Mouse (Mus musculus) cerebellum, adult 9-11 months (tissue): ENCODE measurements around the gene Sec11a.

Source experiments
- DNase-seq: peaks from one replicate; pipeline ENCODE4 v3.0.0; 2022

Sec11a gene

DNA sequence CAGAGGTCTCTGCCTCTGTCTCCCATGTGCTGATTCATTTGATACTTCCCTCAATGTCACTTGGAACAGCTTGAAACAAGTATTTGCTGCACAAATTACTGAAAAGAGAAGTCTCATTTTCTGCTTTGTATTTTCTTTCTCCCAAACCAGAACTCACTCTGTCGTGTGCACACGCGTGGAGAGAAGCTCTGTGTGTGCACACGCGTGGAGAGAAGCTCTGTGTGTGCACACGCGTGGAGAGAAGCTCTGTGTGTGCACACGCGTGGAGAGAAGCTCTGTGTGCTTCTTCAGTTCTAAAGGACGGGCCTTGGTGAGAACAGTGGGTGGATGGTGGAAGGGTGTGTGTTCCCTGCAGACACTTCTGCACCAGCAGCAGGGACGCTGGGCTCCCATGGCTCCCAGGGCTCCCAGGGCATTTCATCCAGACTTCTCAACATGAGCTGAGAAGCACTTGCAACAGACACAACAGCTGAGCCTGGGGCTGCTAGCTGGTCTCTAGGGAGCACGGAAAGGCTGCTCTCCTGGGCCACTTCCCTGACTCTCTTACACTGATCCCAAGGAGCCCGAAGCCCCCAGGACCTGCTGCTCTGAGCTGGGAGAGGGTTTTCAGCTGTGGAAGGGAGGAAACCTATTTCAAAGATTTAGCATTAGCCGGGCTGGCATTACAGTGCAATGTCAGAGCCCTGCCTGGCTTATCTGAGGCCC lies 52.6 kb downstream of the Sec11a start:
- no peak for DNase-seq

DNA sequence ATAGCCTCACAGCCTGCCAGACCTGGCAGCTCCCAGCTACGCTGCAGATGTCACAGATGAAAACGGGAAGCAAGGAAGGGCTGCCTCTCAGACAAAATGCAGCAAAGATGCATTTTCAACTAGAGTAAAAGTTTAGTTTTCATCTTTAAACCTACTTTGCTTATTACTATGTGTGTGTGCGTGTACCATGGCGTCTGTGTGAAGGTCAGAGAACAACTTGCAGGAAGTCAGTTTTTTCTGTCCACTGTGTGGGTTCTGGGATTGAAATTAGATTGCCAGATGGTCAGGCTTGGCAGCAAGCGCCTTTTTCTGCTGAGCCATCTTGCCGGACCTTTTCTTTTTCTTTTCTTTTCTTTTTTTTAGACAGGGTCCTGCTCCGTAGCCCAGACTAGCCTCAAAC lies 53.4 kb downstream of the Sec11a start:
- DNase-seq: peak; percentile 72

DNA sequence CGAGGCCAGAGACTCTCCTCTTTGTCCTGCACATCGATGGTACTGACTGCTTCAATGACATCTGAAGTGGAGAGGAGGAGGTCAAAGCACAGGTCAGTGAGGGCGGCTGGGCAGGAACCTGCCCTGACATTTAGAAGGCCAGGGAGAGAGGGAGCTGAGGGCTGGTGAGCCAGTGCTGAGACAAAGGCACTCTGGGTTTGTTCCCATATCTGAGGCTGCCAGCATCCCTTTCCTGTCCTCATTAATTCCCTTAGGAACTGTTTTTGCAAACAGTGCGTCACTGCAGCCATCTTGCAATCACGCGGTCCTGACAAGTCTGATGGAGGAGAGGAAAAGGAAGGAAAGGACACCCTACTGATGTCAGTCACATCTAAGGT lies 53.8 kb downstream of the Sec11a start:
- DNase-seq: peak; percentile 69

DNA sequence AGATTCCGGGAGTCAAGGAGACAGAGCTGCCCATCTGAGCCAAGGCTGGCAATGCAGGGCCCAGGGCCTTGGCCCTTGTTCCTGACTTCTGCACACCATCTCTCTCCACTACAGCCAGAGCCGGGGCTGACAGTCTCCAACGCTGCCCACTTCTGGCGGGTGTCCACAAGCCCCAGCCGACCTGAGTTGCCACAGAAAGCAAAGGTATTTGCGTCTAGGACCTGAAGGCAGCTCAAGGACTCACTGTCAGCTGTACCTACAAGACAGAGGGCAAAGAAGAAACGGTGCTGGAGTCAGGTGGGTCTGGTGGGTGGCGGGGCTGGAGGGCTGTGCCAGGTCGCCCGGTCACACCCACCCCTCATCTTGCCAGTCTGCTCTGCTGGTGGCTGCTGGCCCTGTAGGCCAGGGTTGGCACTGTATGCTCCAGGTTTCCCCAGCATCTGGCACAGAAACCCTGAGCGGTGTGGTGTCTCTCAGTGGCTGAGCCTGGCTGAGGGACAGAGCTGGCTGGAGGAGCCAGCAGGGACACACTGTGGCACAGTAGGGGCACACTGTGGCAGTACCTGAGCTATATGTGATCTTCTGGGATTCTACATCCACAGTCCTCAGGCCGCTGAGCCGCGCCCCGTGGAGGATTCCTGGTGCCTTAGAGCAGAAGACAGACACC lies 54.4 kb downstream of the Sec11a start:
- DNase-seq: peak; percentile 76

DNA sequence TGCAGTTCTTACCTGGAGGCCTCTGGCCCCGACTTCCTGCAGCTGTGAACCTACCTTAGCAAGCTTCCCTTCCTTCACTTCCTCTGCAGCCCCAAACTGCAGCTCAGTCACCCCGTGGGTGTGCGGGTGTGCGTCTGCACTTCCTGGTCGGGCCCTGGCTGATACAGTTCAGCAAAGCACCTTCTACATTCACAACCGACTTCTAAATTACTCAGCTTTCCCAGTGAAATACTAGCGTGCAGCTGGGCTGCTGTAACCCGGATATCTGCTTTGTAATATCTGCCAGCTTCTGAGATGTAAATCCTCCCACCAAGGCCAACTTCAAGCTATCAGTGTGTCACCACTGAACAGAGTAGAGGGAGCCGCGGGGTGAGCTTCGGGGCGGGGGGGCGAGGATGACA lies 57.7 kb downstream of the Sec11a start:
- no peak for DNase-seq

DNA sequence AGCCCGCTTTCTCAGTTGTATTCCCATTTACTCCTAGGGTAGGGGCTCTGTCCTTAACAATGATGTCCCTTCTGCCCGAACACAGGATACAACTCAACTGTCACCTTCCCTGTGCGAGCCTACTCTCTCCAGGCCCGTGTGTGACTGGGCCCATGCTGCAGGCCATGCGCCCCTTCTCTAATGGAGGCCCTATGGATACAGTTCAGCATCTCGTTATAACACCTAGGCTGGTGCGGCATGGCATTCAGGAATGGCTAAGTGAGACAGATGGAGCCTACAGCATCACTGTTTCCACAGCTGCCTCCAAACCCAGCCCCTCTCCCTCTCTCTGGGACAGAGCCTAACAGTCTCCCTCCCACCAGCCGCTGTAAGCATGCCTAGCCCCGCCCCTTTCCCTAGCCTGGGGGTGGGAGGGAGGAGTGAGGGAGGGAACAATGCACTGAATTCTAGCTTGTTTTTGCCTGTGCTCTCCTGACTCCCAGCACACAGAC lies 58.5 kb downstream of the Sec11a start:
- DNase-seq: no peak

DNA sequence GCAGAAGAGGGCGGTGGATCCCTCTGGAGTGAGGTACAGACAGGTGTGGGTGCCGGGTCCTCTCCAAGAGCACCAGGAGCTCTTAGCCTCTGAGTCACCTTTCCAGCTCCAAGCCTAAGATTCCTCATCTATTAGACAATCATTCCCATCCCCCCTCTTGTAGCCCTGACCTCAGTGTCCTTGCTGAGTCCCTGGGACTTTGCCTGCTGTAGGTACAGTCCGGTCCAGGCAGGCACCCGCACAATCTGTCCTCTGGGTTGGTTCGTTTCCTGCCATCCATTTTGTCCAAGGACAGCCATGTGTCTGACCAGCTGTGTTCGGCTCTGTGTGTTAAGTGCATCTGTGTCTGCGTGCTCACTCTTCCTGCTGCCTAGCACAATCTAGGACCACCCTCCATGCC lies 59.0 kb downstream of the Sec11a start:
- no peak for DNase-seq

DNA sequence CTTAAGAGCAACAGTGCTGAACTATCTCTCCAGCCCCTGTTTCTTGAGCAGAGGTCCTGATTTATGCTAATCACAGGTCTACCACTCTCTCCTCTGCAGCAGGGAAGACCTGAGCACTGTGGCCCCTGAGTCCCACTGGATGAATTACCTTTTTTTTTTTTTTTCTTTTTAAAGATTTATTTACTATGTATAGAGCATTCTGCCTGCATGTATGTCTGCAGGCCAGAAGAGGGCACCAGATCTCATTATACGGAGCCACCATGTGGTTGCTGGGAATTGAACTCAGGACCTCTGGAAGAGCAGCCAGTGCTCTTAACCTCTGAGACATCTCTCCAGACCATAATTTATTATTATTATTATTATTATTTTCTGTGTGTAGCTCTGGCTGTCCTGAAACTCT lies 61.9 kb downstream of the Sec11a start:
- DNase-seq: no peak

DNA sequence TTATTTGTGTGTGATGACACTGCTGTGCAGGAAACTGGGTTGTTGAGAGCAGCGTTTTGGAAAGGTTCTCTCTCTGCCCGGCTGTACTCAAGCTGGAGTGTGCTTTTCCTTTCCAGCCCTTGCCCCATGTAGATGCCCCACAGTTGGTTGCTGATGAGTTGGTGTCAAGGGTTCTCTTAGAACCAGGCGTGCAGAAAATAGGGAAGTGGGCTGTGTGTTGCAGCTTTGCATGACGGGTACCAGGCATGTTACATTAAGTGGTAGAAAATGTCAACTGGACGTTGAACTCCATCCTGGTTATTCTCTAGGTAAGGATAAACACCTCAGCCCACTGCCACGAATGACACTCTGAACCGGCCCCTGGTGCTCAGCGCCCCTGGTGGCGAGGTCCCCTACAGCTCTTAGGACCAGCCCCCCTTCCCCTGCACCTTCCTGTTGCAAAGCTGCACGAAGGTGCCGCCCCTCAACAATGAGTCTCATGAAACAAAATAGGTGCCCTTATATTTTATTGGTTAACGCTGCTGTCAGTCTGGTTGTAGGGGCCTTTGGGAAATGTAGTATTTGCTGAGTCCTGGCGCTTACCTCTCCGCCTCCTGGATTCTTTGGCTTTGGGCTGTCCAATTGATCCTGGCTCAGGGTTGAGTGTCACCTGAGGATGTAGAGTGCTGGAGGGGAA lies 64.6 kb downstream of the Sec11a start:
- DNase-seq: peak; percentile 82

DNA sequence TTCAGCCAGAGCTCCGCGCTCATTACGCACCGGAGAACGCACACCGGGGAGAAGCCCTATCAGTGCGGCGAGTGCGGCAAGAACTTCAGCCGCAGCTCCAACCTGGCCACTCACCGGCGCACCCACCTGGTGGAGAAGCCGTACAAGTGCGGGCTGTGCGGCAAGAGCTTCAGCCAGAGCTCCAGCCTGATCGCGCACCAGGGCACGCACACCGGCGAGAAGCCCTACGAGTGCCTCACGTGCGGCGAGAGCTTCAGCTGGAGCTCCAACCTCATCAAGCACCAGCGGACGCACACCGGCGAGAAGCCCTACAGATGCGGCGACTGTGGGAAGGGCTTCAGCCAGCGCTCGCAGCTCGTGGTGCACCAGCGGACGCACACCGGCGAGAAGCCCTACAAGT lies 71.9 kb downstream of the Sec11a start:
- DNase-seq: no peak

DNA sequence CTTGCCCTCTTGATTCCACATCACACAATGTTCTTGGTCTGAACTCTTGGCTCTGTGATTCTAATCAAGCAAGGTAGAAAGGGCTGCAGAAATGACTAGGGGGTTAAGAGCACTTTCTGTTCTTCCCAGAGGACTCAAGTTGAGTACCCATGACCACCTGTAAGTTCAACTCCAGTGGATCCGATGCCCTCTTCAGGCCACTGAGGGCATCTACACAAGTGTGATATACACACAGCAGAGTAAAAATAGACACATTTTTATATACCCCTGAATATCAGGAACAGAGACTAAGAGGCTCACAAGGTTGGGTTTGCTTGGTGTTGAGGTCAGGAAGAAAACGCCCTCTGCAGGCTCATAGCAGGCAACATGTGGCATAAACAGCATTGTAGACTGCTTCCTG lies 73.9 kb downstream of the Sec11a start:
- DNase-seq: no peak

DNA sequence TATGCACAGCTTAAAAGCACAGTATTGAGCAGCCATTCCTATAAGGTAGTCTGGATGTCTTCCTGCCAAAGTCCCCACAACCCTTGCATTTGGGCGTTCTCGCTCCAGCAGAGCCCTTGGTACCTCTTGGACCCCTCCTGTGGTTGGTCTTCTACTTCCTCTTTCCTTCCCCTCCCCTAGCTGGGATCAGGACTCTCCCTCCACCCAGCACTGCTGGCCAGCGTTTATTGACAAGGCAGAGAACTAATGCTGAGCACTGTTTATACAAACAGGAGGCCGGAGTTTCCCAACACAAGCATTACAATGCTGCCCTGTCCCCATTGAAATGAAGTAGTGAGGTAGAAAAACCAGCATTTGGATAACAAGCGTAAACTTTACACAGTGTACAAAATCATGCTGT lies 74.5 kb downstream of the Sec11a start:
- DNase-seq: no peak

DNA sequence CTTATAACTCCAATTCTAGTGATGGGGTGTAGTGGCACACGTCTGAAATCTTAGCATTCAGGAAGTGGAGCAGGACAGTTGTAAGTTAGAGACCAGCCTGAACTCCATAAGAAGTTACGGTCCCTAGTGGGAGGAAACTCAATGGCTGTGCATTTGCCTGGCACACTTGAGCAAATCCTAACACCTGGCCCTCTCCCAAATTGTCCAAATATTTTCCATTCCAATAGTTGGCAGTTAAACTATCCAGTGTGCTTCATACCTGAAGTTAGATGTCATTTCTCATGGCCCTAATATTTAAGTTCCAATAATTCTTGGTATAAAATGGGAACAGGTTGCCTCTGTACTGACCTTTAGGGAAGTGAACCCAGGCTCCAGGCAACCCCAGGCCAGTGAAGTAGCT lies 78.9 kb downstream of the Sec11a start:
- DNase-seq: no peak

DNA sequence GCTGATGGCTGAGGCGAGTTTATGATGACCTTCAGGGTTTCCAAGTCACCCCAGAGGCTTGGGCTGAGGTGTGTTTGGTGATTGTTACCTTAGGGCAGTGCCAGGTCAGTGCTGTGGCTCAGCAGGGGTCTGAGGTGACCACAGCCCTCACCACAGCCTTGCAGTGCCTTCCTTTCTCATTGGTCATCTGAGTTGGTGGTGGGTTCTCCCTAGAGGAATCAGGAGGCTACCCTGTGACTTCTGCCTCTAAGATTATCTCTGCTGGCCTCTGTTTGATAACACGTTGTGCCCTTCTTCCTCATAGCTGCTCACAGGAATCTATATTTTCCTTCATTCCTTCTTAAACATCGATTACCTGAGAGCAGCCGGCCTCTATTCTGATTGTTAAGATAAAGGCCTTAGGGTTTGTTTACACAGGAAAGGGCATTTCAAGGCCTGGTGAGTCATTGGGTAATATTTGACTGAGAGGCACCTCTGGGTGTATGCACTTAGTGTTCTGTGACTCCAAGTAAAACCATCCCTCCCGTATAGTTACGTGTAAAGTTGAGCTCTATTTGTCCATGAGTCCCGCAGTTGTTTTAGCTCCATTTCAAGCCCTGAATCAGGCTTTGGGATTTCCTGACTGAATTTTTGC lies 80.9 kb downstream of the Sec11a start:
- DNase-seq: no peak

DNA sequence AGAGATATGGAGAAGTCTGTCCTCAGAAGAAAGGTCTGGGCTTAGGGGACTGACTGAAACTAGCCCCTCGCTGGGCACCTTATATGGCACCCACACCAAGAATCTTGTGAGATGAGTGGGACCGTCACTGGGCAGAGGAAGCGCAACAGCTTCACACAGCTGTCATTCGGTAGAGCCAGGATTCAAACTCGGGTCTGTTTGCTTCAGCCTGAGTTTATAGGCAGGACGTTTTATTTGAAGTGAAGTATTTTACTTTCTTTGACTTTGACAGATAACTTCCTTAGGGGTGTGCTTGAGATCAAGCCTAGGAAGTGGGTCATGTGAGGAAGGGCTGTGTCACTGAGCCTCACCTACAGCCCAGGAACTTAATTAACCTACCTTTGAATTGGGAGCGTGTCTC lies 82.1 kb downstream of the Sec11a start:
- no peak for DNase-seq

DNA sequence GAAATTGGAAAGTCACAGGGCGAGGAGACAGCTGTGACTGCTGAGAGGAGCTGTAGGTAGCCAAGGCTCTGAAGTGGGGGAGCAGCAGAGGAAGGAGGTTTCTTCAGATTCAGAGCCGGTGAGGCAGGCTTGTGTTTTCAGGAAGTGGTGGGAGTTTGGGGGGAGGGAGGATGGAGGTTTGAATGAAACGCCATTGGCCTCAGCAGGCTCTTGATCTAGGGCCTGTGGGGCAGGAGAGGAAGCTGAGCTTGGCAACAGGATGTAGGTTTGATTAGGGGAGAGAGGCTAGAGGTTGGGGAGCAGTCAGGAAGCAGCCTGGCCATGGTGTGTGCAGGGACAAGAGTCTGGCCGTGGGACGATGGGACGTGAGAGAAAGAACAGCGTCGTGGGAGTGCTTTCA lies 82.7 kb downstream of the Sec11a start:
- no peak for DNase-seq

DNA sequence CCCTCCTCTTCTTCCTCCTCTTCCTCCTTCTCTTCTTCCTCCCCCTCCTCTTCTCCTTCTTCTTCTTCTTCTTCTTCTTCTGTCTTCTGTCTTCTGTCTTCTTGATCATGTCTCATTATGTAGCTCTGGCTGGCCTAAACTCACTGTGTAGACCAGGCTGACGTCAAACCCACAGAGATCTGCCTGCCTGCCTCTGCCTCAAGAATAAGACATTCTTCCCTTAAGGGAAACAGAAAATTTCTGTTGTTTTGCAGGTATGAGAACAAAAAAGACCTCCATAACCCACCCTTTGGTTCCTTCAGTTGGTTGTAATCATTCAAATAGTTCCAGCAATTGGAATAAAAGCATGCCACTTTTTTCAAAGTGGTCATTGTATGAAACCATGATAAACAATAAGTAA lies 83.4 kb downstream of the Sec11a start:
- DNase-seq: no peak

DNA sequence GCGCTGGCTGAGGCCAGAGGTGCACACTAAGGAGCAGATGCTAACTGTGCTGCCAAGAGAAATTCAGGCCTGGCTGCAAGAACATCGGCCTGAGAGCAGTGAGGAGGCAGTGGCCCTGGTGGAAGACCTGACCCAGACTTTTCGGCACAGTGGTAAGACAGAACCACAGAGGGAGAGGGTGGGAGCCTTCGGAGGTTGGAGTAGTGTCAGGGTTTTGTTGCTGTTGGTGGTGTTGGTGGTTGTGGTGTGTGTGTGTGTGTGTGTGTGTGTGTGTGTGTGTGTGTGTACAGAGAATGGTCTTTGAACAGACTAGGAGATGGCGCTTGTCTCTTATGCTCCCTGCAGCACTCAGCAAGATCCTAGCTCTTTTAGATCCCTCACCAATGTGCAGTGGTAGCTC lies 84.1 kb downstream of the Sec11a start:
- no peak for DNase-seq

DNA sequence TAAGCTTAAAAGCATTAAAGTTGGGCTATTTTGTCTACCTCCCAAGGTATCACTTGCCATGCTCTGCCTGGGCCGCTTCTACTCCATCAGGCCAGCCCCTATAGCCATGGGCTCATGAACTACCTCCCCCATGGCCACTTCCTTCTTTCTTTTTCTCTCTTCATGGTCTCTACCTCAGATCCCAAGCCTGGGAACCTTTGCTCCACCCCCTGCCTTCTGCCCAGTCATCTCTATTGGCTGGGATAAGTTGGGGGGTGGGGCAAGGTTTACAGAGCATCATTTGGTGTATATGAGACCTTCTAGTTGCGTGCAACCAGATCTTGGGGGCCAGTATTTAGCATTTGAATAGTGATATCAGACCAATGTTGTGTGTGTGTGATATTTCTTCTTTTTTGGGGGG lies 85.1 kb downstream of the Sec11a start:
- DNase-seq: no peak

DNA sequence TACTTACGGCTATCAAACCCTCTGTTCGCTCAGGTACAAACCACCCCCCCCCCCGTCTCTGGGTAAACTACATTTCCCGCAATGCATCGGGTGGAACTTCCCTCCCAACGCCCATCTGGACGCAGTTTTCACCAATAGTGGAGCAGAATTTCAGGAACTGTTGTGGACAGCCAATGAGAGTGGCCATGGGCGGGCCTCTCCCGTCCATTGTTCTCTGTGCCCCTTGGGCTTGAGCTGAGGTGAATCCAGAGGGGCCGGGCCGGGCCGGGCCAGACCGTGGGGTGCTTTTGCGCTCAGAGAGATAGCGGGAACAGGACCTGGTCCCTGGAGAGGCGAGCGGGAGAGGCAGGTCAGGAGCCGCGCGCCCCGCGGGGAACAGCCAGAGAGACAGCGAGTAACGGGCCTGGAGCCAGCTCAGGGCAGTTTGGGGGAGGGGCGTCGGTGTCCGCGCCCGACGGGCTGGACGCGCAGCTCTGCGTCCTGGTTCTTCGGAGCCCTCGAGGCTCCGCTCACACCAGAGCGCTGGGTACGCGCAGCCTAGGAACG lies 86.8 kb downstream of the Sec11a start, which contains the start of gene Zscan2:
Zscan2 (plus strand) TSS at position 192 of the 546 bp plus-strand sequence.
- peak; percentile 94 for DNase-seq

DNA sequence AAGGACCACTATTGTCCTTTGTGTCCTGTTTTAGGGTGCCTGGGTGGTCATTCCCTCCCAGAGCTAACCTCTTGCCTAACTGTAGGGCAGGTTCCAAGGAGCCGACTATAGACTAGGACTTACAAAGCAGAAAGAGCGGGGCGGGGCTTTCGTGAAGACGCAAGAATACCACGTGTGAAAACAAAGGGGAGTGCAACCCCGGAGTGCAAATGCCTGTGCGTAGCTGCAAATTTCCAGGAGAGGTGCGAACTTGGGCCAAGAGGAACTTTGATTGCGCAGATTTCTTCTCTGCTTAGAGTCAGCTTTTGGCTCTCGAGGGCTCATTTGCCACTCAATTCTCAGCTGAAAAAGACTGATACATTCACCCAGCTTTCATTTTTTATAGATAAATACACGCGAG lies 87.4 kb downstream of the Sec11a start:
- DNase-seq: peak; percentile 73

DNA sequence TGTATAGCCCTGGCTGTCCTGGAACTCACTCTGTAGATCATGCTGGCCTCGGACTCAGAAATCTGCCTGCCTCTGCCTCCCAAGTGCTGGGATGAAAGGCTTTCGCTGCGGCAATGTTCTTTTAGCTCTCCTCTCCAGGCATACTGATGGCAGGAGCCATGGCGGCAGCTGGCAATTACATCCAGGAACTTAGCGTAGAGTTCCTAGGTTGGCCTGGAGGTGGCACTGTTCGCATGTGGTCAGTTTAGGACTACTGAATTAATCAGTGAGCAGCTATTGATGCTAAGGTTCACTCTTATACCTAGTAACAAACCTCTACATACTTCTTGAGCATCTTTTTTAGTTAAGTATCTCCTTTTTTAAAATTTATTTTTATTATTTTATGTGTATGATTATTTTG lies 90.4 kb downstream of the Sec11a start:
- DNase-seq: peak; percentile 75

DNA sequence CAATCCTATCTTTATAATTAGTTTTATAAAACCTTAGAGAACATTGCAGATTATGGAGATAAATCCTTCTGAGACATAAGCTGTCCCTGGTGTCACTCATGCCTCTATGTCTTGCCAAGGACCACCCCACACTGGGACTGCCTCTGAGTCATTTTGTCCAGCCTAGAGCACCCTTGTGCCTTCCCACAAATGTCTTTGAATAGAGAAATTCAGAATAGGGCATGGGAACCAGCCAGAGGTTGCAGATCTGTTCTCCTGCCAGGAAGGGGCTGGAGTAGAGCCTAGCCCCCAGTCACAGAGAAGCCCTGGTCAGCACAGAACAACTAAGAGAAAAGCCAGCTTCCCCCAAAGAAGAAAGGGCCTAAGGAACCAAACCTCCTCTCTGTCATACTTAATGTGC lies 92.3 kb downstream of the Sec11a start:
- no peak for DNase-seq
